Mouse (Mus musculus) kidney, adult 10 weeks (tissue): Measurements from ENCODE around the gene Fbxw24. TPM values are rescaled to one million over a fixed set of nuclear protein-coding genes. Genes with fewer than 3 reads are reported as not detected.

Source experiments
- polyA plus RNA-seq: library from polyadenylated mRNA; stranded (reverse); fragments of 350-450 nt; fragmentation: Illumina TruSeq; extraction: RNeasy Lipid Tissue Mini Kit (QIAGEN cat#74804); gene quantifications from one replicate; pipeline ENCODE4 v1.2.3, GENCODE M21; 2014; ENCODE audit warnings: low read depth, low replicate concordance

The Fbxw24 gene
- polyA plus RNA-seq = not detected

GRCm38 (mm10) chr9:109625957-109626356 is at the start of gene Fbxw24:
Gene Fbxw24 (minus strand): TSS chr9:109626057.

GRCm38 (mm10) chr9:109664552-109664951 is 38.7 kb upstream of the Fbxw24 start, which contains the start of gene Fbxw25:
Gene Fbxw25 (minus strand): TSS chr9:109664652.

GRCm38 (mm10) chr9:109568162-109568561 is 57.7 kb downstream of the Fbxw24 start, which contains the start of gene Fbxw15:
Gene Fbxw15 (minus strand): TSS chr9:109568262.

Other genes starting within 250 kb of the Fbxw24 start
- gene Fbxw22, start 221.8 kb downstream of the Fbxw24 start, polyA plus RNA-seq = not detected
- not detected for gene Fbxw16, start 176.9 kb downstream of the Fbxw24 start, polyA plus RNA-seq
- not detected for gene Fbxw19, start 130.2 kb downstream of the Fbxw24 start, polyA plus RNA-seq
- 4.3 TPM for gene Fbxw15, start 57.8 kb downstream of the Fbxw24 start, polyA plus RNA-seq
- not detected for gene Fbxw25, start 38.6 kb upstream of the Fbxw24 start, polyA plus RNA-seq
- gene Fbxw18, start 76.6 kb upstream of the Fbxw24 start, polyA plus RNA-seq = not detected
- gene Fbxw26, start 120.0 kb upstream of the Fbxw24 start, polyA plus RNA-seq = not detected
- not detected for gene Fbxw27, start 164.6 kb upstream of the Fbxw24 start, polyA plus RNA-seq
- gene Spink8, start 186.2 kb upstream of the Fbxw24 start, polyA plus RNA-seq = 48.1 TPM
- gene Nme6, start 206.7 kb upstream of the Fbxw24 start, polyA plus RNA-seq = 2.1 TPM
- gene Camp, start 223.6 kb upstream of the Fbxw24 start, polyA plus RNA-seq = not detected
- 7.8 TPM for gene Cdc25a, start 249.5 kb upstream of the Fbxw24 start, polyA plus RNA-seq